Mouse (Mus musculus): ENCODE measurements around the gene Cdk16. TPM values are rescaled to one million over a fixed set of nuclear protein-coding genes. Genes with fewer than 3 reads are reported as not detected.

Gene Cdk16
- total RNA-seq, 4 experiments from 2014 or later, result 227 to 241 (median 232) TPM

Other genes starting within 250 kb of the Cdk16 start
- under 1 TPM in 3 of 4 experiments, not detected in 1; 0.22 to 0.46 (median 0.38) TPM for gene Rgn, start 138.2 kb upstream of the Cdk16 start, total RNA-seq (2022)
- gene Rbm10, start 70.5 kb upstream of the Cdk16 start, total RNA-seq (2022), result 10 to 100 TPM; 38.5 to 42.3 (median 40.2) TPM
- gene Ndufb11, start 70.3 kb upstream of the Cdk16 start, total RNA-seq (2022), result 100 to 1,000 TPM; 135 to 153 (median 146) TPM
- gene Uba1, start 29.6 kb upstream of the Cdk16 start, total RNA-seq (2022), result 100 to 1,000 TPM; 334 to 390 (median 365) TPM
- gene Usp11, start 16.0 kb downstream of the Cdk16 start, total RNA-seq (2022), result 100 to 1,000 TPM; 115 to 130 (median 124) TPM
- gene Araf, start 109.9 kb downstream of the Cdk16 start, total RNA-seq (2022), result 100 to 1,000 TPM; 178 to 196 (median 190) TPM
- gene Timp1, start 182.2 kb downstream of the Cdk16 start, total RNA-seq (2022), result 1 to 10 TPM in 2 of 4 experiments, under 1 TPM in 2; 0.41 to 2.4 (median 1.0) TPM
- 100 to 1,000 TPM; 399 to 450 (median 434) TPM for gene Syn1, start 233.1 kb downstream of the Cdk16 start, total RNA-seq (2022)
- gene Cfp, start 243.6 kb downstream of the Cdk16 start, total RNA-seq (2022), result 10 to 100 TPM in 2 of 4 experiments, 1 to 10 TPM in 2; 6.0 to 13.3 (median 9.1) TPM

All from left cerebral cortex, adult 8-10 months (tissue).